Mouse (Mus musculus) forebrain, embryonic 10.5 days (tissue): ENCODE data around the gene Bcas1. TPM values are rescaled to one million over a fixed set of nuclear protein-coding genes. Genes with fewer than 3 reads are reported as not detected.

Experiments
- DNase-seq: peaks from one replicate; pipeline ENCODE4 v3.0.0-alpha.2; 2017; ENCODE audit warnings: low spot score; ENCODE audit errors: extremely low spot score
- H3K27ac ChIP-seq: fragments of 300-500 bp; sonication (generic); 2 replicates; pipeline ENCODE4 v1.5.1; 2016; ENCODE audit warnings: mild to moderate bottlenecking
- H3K27me3 ChIP-seq: fragments of 300-500 bp; sonication (generic); 2 replicates; pipeline ENCODE4 v1.6.1; 2016; ENCODE audit warnings: mild to moderate bottlenecking; ENCODE audit not compliant: poor library complexity, severe bottlenecking
- H3K36me3 ChIP-seq: fragments of 300-500 bp; sonication (generic); replicated peaks from 2 replicates; pipeline ENCODE4 v1.6.1; 2016; ENCODE audit warnings: mild to moderate bottlenecking, moderate library complexity
- H3K4me1 ChIP-seq: fragments of 300-500 bp; sonication (generic); 2 replicates; pipeline ENCODE4 v1.6.1; 2016
- H3K4me3 ChIP-seq: fragments of 300-500 bp; sonication (generic); 2 replicates; pipeline ENCODE4 v1.5.1; 2016; ENCODE audit warnings: mild to moderate bottlenecking, moderate library complexity
- H3K9me3 ChIP-seq: fragments of 300-500 bp; sonication (generic); 2 replicates; pipeline ENCODE4 v1.6.1; 2016; ENCODE audit warnings: mild to moderate bottlenecking, moderate library complexity
- WGBS: fragments of 180-500 bp; shearing (Covaris S2); methylation state at CpG from one replicate; pipeline ENCODE4 v1.1.7; 2016; 5-methylcytosine and 5-hydroxymethylcytosine counted together
- polyA plus RNA-seq: library from polyadenylated mRNA; unstranded; fragments of >200 nt; fragmentation: Nextera tagmentation; extraction: Ambion mirVana; gene quantifications from 2 replicates; pipeline ENCODE4 v1.2.1, GENCODE M21; 2016

Bcas1 gene
- polyA plus RNA-seq, 1 experiment from 2014 or later: 0.50 TPM

DNA sequence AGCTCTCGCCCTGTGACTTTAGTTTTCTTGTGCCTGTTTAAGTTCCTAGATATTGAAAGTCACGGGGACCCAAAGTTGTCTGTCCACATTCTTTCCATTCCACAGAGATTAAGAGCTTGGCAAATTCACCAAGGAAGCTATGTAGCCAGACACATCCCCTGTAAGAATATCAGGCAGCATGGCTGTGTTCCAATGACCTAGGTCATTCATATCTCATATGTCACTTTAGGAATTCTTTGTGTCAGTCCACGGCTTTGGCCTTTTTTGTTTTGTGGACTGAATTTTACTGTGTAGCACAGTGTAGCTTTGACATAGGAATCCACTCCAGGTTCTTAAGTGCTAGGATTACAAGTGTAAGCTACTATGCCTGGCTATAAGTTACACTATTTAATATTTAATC is 62.4 kb downstream of the Bcas1 start:
- Histone ChIP-seq H3K27me3 (no peaks in the 10 kb centered on the region), H3K36me3 (no peaks in the 10 kb centered on the region), H3K27ac (no peak overlapping the region), H3K9me3 (no peaks in the 10 kb centered on the region), H3K4me3 (no peak overlapping the region), H3K4me1 (no peaks in the 10 kb centered on the region)
- 75% methylated on average over 3 of the region's 3 CpGs for WGBS
- DNase-seq: no peak

DNA sequence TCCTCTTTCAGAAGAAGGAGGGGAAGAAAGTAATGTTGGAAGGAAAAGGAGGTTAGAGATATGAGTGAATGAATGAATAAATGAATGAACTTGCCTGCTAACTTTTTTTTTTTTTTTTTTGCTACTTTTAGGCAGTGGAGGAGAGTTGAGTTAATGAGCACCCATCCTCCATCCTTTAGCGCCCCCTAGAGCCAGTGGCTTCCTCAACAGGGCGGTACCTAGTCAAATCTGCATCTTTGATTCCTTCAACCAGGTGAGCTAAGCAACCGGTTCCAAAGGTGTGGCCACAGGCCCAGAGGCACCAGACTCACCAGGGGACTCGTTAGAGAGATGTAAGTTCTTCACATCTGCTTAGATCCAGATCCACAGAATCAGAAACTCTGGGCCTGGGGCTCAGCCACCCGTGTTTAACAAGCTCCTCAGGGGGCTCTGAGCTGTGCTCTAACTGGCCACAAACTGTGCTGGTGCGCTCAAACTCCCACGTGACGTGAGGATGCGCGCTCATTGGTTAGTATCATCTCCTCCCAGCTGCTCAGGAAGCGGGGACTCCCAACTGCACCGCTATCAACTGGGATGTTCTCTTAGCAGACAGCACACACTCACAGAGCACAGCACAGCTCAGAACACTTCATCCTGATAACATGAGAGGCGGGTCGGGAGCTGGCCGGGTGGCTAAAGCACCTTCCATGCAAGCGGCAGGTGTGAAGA is 70.8 kb downstream of the Bcas1 start:
- Histone ChIP-seq H3K27me3 (no peaks in the 10 kb centered on the region), H3K27ac (no peak overlapping the region), H3K4me3 (no peak overlapping the region), H3K4me1 (peaks cover 6% of the 10 kb centered on the region; the same call in 1 of the 2 replicates), H3K9me3 (no peaks in the 10 kb centered on the region; the same call in 1 of the 2 replicates), H3K36me3 (no peaks in the 10 kb centered on the region)
- no peak for DNase-seq
- WGBS: 62% methylated on average over 16 of the region's 16 CpGs

DNA sequence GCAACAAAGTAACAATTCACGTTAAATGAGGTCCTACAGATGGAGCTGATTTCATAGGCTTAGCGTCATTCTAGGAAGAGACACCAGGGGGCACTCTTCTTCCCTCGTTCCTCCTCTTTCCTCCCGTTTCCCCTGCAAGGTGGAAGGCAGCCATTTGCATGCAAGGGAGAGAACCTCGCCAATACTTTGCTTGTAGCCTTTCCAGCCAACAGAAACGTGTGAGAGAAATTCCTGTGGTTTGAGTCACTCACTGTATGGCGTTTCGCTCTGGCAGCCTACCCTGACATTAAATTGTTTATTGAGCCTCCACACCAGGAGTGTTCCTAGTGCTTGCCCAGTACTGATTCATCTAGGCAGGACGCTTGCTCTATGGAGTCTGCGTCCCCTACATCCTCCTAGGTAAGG is 72.7 kb downstream of the Bcas1 start:
- H3K4me1 ChIP-seq: peaks cover 13% of the 10 kb centered on the region; the same call in 1 of the 2 replicates
- H3K9me3 ChIP-seq: no peaks in the 10 kb centered on the region; the same call in 1 of the 2 replicates
- no peaks in the 10 kb centered on the region for H3K27me3 ChIP-seq
- no peaks in the 10 kb centered on the region for H3K36me3 ChIP-seq
- DNase-seq: peak; percentile 72
- 21% methylated on average over 10 of the region's 10 CpGs for WGBS
- H3K27ac ChIP-seq: no peak overlapping the region
- peak overlapping the region; percentile 4; the same call in 1 of the 2 replicates for H3K4me3 ChIP-seq

DNA sequence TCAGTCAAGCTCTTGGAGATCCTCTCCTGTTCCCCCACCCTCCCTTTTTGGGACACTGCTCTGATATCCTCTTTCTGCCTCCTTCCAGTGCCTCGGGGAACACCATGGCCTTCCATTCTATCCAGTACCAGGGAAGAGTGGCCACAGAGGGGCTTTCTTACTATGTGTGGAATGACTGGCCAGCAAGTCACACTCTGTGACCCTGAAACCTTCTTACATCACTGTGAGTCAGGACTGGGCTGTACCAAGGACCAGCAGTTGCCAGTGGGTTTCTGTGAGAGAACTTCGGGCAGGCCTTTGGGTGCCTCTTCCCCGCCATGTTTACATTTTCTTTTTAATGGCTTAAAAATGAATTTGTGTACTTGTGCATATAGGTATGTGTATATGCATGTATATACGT is 75.4 kb downstream of the Bcas1 start:
- Histone ChIP-seq H3K4me3 (no peak overlapping the region), H3K9me3 (no peaks in the 10 kb centered on the region)
- 91% methylated on average over 4 of the region's 4 CpGs for WGBS

GRCm38 (mm10) chr2:170351847-170352246 is 75.8 kb downstream of the Bcas1 start:
- no peaks in the 10 kb centered on the region for H3K9me3 ChIP-seq
- H3K36me3 ChIP-seq: no peaks in the 10 kb centered on the region
- H3K27ac ChIP-seq: no peak overlapping the region
- 90% methylated on average over 6 of the region's 6 CpGs for WGBS
- no peaks in the 10 kb centered on the region for H3K27me3 ChIP-seq
- no peak for DNase-seq
- H3K4me1 ChIP-seq: peaks cover 13% of the 10 kb centered on the region; the same call in 1 of the 2 replicates
- no peak overlapping the region for H3K4me3 ChIP-seq

More for the DNA sequence above, 75.4 kb downstream of the Bcas1 start:
- no peak for DNase-seq
- H3K36me3 ChIP-seq: no peaks in the 10 kb centered on the region
- H3K27ac ChIP-seq: no peak overlapping the region
- peaks cover 13% of the 10 kb centered on the region; the same call in 1 of the 2 replicates for H3K4me1 ChIP-seq
- no peaks in the 10 kb centered on the region for H3K27me3 ChIP-seq

DNA sequence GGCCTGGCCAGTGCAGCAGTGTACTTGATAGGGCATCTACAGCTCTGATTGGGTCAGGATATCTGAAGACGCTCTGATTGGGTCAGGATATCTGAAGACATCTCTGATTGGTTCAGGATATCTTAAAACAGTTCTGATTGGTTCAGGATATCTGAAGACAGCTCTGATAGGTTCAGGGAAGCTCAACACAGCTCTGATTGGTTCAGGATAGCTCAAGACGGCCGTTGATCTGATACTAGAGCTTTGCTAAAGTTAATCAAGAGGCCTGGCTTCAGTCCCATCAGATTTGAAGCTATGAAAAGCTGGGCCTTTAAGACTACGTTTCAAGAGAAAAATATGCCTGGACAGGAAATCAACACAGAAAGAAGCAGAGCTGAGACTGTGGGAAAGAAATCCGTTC is 77.9 kb downstream of the Bcas1 start:
- Histone ChIP-seq H3K4me3 (no peak overlapping the region), H3K4me1 (peaks cover 29% of the 10 kb centered on the region), H3K27ac (no peak overlapping the region), H3K36me3 (no peaks in the 10 kb centered on the region), H3K9me3 (no peaks in the 10 kb centered on the region), H3K27me3 (no peaks in the 10 kb centered on the region; the same call in 1 of the 2 replicates)
- 94% methylated on average over 5 of the region's 5 CpGs for WGBS
- no peak for DNase-seq

DNA sequence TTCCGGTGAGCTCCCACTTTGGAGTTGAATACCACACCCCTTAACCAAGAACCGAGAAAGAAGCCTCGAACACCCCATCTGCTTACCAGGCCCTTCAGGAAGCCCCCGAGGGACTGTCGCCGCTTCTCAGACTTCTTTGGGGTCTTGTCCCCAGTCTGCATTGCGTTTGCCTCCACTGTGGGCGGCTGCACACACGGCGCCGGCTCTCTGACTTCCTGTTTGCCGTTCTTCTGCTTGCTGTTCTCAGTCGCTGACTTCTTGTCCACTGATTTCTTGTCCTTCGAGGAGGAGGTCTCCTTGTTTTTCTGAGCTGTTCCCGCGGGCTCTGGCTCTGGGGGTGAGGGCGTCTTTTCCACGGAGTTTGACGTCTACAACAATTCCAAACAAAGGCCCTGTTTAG is 78.5 kb downstream of the Bcas1 start:
- Histone ChIP-seq H3K4me1 (peaks cover 35% of the 10 kb centered on the region), H3K27me3 (no peaks in the 10 kb centered on the region; the same call in none of the 2 replicates), H3K27ac (no peak overlapping the region), H3K36me3 (no peaks in the 10 kb centered on the region), H3K9me3 (no peaks in the 10 kb centered on the region), H3K4me3 (no peak overlapping the region)
- 89% methylated on average over 19 of the region's 19 CpGs for WGBS
- DNase-seq: no peak

GRCm38 (mm10) chr2:170347131-170347765 is 80.4 kb downstream of the Bcas1 start:
- H3K27me3 ChIP-seq: no peaks in the 10 kb centered on the region; the same call in none of the 2 replicates
- peaks cover 45% of the 10 kb centered on the region for H3K4me1 ChIP-seq
- H3K4me3 ChIP-seq: no peak overlapping the region
- no peaks in the 10 kb centered on the region for H3K36me3 ChIP-seq
- DNase-seq: peak; percentile 57
- H3K9me3 ChIP-seq: no peaks in the 10 kb centered on the region
- H3K27ac ChIP-seq: no peak overlapping the region
- 54% methylated on average over 8 of the region's 8 CpGs for WGBS

DNA sequence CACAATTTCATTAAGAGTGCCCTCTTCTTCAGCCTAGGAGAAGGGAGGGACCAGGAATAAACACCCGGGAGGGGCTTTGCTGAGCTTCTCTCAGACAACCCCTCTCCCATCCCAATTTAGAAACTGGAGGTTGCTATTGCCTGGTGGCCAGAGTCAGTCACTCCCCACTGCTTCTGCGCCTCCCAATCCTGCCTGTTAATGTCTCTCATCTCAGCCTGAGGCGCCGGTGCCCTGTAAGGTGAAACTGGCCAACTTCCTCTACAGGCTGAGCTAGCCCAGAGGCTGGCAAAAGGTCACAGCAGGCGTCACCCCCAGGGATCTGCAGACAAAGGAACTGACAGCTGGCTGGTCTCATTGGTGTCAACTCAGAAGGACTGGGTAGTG is 82.2 kb downstream of the Bcas1 start:
- Histone ChIP-seq H3K36me3 (no peaks in the 10 kb centered on the region), H3K9me3 (no peaks in the 10 kb centered on the region), H3K4me1 (peaks cover 36% of the 10 kb centered on the region), H3K4me3 (no peak overlapping the region), H3K27ac (peak overlapping the region; percentile 76), H3K27me3 (no peaks in the 10 kb centered on the region; the same call in none of the 2 replicates)
- WGBS: 1% methylated on average over 5 of the region's 5 CpGs
- DNase-seq: peak; percentile 35

GRCm38 (mm10) chr2:170344502-170345409 is 82.9 kb downstream of the Bcas1 start:
- H3K4me1 ChIP-seq: peaks cover 36% of the 10 kb centered on the region
- 17% methylated on average over 18 of the region's 18 CpGs for WGBS
- H3K9me3 ChIP-seq: no peaks in the 10 kb centered on the region
- no peak for DNase-seq
- H3K36me3 ChIP-seq: no peaks in the 10 kb centered on the region
- H3K27ac ChIP-seq: peak overlapping the region; percentile 76
- H3K27me3 ChIP-seq: no peaks in the 10 kb centered on the region; the same call in none of the 2 replicates
- no peak overlapping the region for H3K4me3 ChIP-seq

- DNase-seq: no peak
- 61% methylated on average over 10 of the region's 10 CpGs for WGBS
These were observed 83.8 kb downstream of the Bcas1 start for GRCm38 (mm10) chr2:170343819-170344317.

DNA sequence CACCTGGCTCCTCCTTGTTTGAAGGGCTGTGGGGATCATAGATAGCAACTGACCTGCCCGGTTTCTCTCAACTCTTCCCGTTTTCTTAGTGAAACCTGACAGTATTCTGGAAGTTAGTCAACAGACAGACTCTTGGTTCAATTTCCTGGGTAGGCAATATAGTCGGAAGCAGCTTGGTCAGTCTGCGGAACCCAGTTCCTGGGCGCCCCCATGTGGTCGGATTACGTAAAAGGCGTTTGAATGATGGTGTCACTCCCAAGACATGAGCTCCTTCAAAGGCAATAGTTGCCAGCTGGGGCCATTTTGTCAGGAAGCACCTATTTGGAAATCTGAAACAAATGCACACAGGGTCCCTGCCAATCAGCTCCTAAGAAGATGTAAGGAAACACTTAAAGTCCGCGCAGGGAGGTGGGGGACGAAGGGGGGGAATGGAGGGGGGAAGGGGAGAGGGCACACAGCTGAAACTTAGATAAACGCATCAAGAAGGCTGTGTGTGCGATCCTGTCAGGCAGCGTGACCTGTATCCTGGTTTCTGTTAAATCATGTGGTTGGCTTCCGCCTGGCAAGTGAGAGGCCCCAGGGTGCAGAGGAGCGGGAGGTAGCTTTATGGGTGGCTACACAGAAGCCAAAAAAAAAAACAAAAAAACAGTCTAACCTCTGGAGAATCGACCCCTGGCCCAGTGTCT is 84.4 kb downstream of the Bcas1 start:
- Histone ChIP-seq H3K36me3 (no peaks in the 10 kb centered on the region), H3K9me3 (no peaks in the 10 kb centered on the region), H3K4me3 (no peak overlapping the region), H3K27me3 (no peaks in the 10 kb centered on the region; the same call in none of the 2 replicates), H3K4me1 (peaks cover 36% of the 10 kb centered on the region), H3K27ac (peak overlapping the region; percentile 76)
- DNase-seq: peak; percentile 77
- WGBS: 42% methylated on average over 17 of the region's 17 CpGs

More at GRCm38 (mm10) chr2:170343819-170344317, 83.8 kb downstream of the Bcas1 start:
- Histone ChIP-seq H3K27ac (peak overlapping the region; percentile 76), H3K9me3 (no peaks in the 10 kb centered on the region), H3K4me3 (no peak overlapping the region), H3K4me1 (peaks cover 36% of the 10 kb centered on the region), H3K36me3 (no peaks in the 10 kb centered on the region), H3K27me3 (no peaks in the 10 kb centered on the region; the same call in none of the 2 replicates)
